Mouse (Mus musculus) right cerebral cortex, postnatal 36 days (tissue): ENCODE results near the gene Gna15.
A peak's percentile ranks its signal among the peaks of the same experiment; 100 is the strongest.

Experiments used
- DNase-seq, 2 experiments: peaks; one replicate each; pipeline ENCODE4 v3.0.0; 2022; ENCODE audit warnings: low spot score in 2 of 2, mixed read lengths in 1 of 2

Gene Gna15

DNA sequence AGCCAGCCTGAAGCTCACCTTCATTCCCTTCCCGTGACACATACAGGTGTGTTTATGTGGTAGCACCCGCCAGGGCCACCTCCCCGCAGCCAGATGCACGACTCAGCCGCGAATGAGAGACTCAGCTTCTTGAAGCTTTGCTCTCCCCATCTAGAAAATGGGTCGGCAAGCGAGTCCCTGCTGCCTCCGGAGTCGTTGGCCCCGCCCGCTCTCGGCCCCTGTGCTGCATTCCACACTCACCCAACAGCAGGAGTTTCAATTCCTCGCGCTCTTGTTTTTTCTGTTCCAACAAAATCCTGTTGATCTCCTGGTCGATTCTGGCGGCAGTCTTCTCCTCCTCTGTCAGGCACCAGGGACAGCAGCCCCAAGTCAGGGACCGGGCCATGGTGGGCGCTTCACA lies 455 bp downstream of the Gna15 start:
- no peak for DNase-seq

DNA sequence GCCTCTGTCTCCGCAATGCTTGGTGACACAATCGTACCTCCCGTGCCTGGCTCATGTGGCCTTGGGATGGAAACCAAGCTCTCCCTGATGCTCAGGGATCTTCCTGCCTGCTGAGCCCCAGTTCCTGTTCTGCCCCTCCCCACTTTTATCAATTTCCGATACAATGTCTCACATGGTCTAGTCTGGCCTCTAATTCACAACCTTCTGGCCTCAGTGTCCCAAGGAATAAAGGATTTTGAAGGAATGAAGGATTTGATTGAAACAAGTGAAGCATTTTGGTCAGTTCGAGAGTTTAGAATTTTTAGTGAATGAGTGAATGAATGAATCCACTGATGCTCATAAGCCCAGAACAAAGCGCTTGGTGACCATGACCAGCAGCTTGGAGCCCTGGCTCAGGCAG lies 883 bp downstream of the Gna15 start:
- DNase-seq, result no peak

DNA sequence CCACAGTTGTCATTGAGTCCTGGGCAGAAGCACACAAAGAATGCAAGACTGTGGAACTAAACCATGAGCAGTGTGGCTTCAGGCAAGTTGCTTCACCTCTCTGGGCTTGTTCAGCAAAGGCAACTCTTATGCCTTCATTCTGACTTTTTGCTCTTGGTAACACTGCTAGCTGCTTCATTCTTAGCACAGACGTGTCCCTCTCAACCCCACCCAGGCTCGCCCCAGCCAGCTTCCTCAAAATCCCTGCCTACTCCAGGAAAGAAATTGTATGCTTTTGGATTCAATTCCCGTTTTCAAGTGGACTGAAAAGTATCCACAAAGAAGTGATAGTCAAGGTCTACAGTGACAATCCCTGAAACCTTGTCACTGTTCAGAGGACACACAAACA lies 4.1 kb downstream of the Gna15 start:
- no peak for DNase-seq

DNA sequence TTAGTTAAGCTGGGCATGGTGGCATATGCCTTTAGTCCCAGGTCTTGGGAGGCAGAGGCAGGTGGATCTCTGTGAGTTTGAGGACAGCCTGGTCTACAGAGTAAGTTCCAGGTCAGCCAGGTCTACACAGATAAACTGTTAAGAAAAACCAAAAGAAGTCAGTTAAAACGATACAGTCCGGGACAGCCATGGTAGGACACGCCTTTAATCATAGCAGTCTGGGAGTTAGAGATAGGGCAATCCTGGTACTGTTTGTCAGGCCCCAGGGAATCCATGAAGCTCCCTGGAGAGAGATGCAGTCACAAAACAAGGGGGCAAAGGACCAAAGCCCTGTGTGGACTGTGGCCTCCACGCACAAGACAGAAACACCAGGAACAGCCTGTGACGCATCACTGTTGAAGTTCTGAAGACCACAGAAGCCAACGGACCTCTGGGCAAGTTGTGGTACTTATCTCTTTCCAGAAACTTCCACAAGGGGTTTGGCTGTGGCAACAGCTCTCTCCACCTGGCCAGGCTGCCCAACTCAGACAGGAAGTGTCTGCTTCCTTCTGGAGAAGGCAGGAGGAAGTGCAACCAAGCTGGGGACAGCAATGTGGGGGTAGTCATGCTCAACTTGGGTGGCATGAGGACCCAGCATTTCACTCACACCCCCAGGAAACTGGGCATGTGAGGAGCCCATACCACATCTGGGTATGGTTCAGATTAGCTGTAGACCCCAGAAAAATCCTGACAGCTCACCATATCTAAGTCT lies 4.6 kb downstream of the Gna15 start:
- DNase-seq, result no peak

DNA sequence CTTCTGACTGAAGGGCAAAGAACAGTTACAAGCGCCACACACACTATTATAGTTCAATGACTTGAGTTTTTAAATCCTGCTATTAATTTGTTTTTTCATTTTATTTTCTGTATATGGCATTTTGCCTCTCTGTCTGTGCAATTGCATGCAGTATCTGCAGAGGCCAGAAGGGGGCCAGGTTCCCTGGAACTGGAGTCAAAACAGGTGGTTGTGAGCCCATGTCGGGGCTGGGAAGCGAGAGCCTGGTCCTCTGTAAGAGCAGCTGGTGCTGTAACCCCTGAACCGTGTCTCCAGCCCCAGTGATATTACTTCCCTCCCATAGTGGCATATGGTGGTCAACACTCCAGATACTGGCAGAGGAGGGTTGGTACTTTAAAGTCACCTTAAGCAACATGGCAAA lies 5.5 kb downstream of the Gna15 start:
- DNase-seq, result no peak

DNA sequence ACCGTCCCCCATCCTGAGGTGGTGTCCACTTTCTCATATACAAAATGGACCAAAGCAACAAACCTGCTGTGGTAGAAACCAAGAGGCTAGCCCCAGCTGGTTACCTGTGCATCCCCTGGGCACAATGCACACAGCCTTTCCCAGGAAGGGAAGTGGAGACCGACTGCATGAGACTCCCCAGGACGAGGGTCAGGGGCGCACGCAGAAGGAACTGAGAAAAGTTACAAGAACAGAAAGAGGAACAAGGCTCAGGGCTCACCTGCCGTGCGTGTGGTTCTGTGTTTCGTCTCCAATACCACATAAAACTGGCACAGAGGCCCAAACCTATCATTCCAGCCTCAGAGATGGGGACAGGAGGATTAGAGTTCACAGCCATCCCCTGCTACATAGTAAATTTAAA lies 6.8 kb downstream of the Gna15 start:
- DNase-seq, result no peak

GRCm38 (mm10) chr10:81513798-81514197 lies 10.2 kb downstream of the Gna15 start:
- DNase-seq, result no peak

- no peak for DNase-seq
These were observed 13.7 kb downstream of the Gna15 start for GRCm38 (mm10) chr10:81510246-81510810.

- DNase-seq, result no peak
These were observed 16.1 kb downstream of the Gna15 start for GRCm38 (mm10) chr10:81507691-81508489.

- DNase-seq, result no peak
These were observed 16.9 kb downstream of the Gna15 start for GRCm38 (mm10) chr10:81507095-81507494.

GRCm38 (mm10) chr10:81505016-81505664 lies 18.9 kb downstream of the Gna15 start:
- DNase-seq, result no peak

DNA sequence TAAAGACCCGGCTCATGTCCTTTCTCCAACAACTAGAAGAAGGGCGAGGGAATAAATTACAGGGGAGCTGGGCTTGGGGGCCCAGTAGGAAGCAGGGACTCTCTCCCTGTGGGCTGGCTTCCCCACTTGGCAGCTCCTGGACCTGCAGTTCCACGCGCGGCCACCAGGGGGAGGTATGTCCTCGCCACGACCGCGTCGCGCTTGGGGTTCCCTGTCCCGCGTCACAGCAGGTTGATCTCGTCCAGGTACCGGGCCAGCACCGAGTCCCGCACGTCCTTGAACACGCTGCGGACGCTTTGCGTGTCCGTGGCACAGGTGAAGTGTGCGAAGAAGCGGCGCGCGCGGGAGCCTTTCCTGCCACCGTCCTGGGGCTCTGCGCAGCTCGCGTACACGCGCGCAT lies 21.4 kb downstream of the Gna15 start:
- peak; percentile 72 to 83 for DNase-seq

- no peak for DNase-seq
These were observed 22.2 kb downstream of the Gna15 start for GRCm38 (mm10) chr10:81501863-81502262.

- no peak for DNase-seq
These were observed 24.0 kb downstream of the Gna15 start, which contains the start of gene S1pr4 for GRCm38 (mm10) chr10:81500032-81500431. Gene S1pr4, minus strand, starts transcription at chr10:81500132.

- no peak for DNase-seq
These were observed 24.6 kb downstream of the Gna15 start for GRCm38 (mm10) chr10:81499250-81499901.

DNA sequence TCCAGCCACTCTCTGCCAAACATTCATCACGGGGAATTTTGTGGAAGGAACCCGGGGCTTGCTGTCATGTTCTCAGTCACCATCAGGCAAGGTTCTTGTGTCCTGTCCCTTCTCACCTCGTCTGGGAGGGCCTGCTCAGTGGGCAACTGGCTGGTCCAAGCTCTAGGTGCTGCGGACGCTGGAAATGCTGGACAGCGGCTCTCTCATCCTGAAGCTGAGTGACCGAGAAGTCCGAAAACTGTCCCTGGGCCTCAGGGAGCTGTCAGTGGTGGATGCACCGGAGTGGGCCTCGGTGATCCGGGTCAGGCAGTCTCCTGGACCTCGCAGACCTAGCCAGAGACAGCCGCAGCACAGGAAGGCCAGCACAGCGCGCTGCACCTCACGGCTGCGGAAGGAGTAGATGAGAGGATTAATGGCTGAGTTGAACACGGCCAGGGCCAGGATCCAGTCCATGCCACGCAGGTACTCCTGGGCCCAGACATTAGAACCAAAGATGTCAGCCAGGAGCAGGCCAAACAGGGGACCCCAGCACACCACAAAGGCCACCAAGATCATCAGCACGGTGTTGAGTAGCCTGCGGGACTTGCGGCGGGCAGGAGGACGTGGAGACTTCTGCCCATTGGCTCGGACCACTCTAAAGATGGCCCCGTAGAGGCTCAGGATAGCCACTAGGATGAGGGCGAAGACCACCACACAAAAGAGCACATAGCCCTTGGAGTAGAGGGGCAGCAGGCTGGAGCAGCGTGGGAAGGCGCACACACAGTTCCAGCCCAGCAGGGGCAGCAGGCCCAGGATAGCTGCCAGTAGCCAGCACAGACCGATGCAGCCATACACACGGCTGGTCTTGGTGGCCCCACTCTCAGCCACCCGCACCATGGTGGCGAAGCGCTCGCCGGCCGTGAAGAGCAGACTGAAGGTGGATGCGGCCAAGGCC lies 25.4 kb downstream of the Gna15 start:
- DNase-seq, result no peak

DNA sequence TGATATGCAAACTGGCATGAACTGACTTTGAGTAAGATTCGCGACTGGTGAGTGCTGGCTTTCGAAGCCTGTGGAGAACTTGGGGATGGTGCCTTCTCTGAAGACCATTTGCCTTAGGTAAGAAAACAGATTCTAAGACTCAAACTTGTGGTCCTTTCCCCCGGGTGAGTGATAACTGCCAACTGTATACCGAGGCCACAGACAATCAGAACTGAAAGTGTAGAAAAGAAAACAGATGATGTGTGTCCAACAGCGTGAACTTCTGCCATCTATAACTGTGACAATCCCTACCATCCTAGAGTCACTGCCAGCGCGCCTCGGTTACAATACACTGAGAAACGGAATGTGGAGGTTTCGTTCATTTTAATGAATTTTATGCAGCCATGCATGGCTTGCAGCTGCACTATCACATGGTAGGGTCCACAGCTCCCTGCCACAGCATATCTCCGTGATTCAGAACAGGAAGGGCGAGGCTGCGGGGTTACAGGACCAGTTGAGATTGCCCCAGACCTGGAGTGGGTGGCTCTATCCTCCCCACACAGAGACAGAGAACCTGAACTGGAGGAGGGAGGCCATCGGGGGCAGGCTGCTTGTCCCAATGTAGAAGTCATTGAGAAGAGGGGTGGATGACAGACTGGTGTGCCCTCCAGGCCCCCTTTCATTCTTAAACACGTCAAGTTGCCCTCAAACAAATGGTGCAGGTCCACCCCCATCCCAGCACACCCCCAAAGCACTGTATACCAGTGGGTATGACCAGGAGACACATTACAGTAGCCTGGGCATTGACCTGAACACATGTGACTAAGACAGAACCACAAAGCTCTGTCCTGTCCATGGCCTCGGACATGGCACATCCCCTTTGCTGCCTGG lies 26.4 kb downstream of the Gna15 start:
- no peak for DNase-seq

- DNase-seq, result no peak
These were observed 27.1 kb downstream of the Gna15 start for GRCm38 (mm10) chr10:81496969-81497368.

DNA sequence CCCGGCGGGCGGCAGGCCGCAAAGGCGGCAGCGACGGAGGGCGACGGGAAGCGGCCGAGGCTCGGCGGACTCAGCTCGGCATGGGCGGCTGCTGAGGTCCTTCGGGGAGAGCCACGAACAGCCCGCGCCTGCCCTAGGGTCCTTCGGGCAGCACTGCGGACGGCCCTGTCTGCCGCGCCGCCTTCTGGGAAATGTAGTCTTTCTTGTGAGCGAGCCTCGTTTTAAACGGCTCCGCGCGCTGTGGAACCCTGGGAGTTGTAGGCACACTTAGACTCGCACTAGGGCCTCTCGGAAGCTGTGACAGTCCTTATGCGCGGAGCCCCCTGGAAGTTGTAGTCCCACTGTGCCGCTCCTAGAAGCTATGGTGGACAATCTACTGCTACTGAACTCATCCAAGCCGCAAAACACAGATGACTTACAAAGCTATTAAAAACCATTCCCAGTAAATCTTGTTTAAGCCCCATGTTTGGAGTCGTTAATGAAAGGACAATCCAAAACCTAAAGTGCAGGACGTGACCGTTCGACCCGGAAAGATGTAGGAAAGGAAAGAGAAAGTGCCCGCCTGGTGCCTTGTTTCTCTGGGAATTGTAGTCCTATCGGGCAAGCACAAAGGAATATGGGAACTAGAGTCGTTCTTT lies 27.6 kb downstream of the Gna15 start, which contains the start of gene Ncln:
TSS of gene Ncln (minus strand) at position 129 of the 638 bp plus-strand sequence.
- DNase-seq, result peak; percentile 99
